Mouse (Mus musculus): ENCODE measurements around the gene Cpd. TPM values are rescaled to one million over a fixed set of nuclear protein-coding genes. Genes with fewer than 3 reads are reported as not detected.

The Cpd gene
- polyA plus RNA-seq, 1 experiment from 2014 or later = 12.5 TPM

- Histone ChIP-seq H3K36me3 (no peaks in the 10 kb centered on the region), H3K9ac (no peak overlapping the region), H3K4me1 (no peaks in the 10 kb centered on the region), H3K27me3 (replicated peaks) (no peaks in the 10 kb centered on the region), H3K4me3 (no peak overlapping the region), H3K9me3 (no peaks in the 10 kb centered on the region), H3K4me2 (replicated peaks) (no peak overlapping the region), H3K27ac (no peak overlapping the region)
- ATAC-seq (ENCODE audit: low FRiP score, low read depth) = no peak
- 67% methylated on average over 11 of the region's 11 CpGs for WGBS
Observed at GRCm38 (mm10) chr11:76872556-76873234, 25.9 kb upstream of the Cpd start.

DNA sequence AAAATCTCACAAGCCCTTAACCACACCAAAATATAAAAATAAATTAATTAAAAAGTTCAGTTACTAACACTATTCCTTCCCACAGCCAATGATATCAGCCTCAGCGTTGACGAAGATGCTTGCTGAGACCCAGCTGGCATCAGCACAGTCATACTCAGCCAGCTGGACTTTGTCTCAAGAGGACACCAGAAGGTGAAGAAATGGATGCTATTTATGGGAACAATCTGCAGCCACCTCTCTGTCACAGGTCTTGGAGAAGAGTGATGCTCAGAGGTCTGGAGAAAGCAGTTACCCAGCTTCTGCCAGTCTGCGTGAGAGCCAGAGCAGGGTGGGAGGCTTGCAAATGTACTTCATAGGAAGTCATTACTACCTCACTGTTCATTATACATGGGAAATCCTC is 14.4 kb upstream of the Cpd start:
- Histone ChIP-seq H3K4me3 (no peak overlapping the region), H3K27ac (no peak overlapping the region), H3K4me2 (replicated peaks) (no peak overlapping the region), H3K36me3 (no peaks in the 10 kb centered on the region), H3K9ac (no peak overlapping the region), H3K27me3 (replicated peaks) (no peaks in the 10 kb centered on the region), H3K4me1 (no peaks in the 10 kb centered on the region), H3K9me3 (no peaks in the 10 kb centered on the region)
- 96% methylated on average over 3 of the region's 3 CpGs for WGBS
- no peak for ATAC-seq (ENCODE audit: low FRiP score, low read depth)

GRCm38 (mm10) chr11:76859261-76859660 is 12.4 kb upstream of the Cpd start:
- no peak for ATAC-seq (ENCODE audit: low FRiP score, low read depth)
- Histone ChIP-seq H3K27me3 (replicated peaks) (no peaks in the 10 kb centered on the region), H3K4me3 (no peak overlapping the region), H3K9ac (no peak overlapping the region), H3K9me3 (no peaks in the 10 kb centered on the region), H3K36me3 (no peaks in the 10 kb centered on the region), H3K4me2 (replicated peaks) (no peak overlapping the region), H3K27ac (no peak overlapping the region), H3K4me1 (no peaks in the 10 kb centered on the region)
- WGBS = 81% methylated on average over 5 of the region's 5 CpGs

- Histone ChIP-seq H3K27ac (no peak overlapping the region), H3K4me1 (no peaks in the 10 kb centered on the region), H3K9me3 (no peaks in the 10 kb centered on the region), H3K9ac (no peak overlapping the region), H3K27me3 (replicated peaks) (no peaks in the 10 kb centered on the region), H3K4me3 (no peak overlapping the region), H3K4me2 (replicated peaks) (no peak overlapping the region), H3K36me3 (no peaks in the 10 kb centered on the region)
- no peak for ATAC-seq (ENCODE audit: low FRiP score, low read depth)
- WGBS = 77% methylated on average over 5 of the region's 5 CpGs
Observed at GRCm38 (mm10) chr11:76858781-76859180, 12.0 kb upstream of the Cpd start.

DNA sequence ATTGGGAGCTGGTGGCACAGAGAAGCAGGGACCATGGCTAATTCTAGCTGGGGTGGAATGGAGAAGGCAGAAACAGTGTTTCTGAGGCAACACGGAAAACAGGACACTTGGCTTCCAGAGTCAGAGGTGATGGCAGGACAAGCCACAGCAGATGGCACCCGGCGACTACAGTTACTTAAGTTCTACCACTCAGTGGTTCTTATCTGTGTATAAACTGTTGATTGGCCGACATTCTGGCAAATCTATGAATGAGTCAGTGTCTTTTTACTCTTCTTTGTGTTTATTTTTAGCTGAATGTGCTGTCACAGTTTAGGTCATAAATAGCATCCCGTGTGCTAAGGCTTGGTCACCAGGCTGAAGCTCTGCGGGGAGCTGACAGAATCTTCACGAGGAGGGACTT is 10.3 kb upstream of the Cpd start:
- Histone ChIP-seq H3K36me3 (no peaks in the 10 kb centered on the region), H3K9me3 (no peaks in the 10 kb centered on the region), H3K27me3 (replicated peaks) (no peaks in the 10 kb centered on the region), H3K27ac (no peak overlapping the region), H3K9ac (no peak overlapping the region), H3K4me1 (no peaks in the 10 kb centered on the region), H3K4me3 (no peak overlapping the region), H3K4me2 (replicated peaks) (no peak overlapping the region)
- 82% methylated on average over 7 of the region's 7 CpGs for WGBS
- no peak for ATAC-seq (ENCODE audit: low FRiP score, low read depth)

GRCm38 (mm10) chr11:76856601-76857000 is 9.8 kb upstream of the Cpd start:
- 94% methylated on average over 2 of the region's 2 CpGs for WGBS

DNA sequence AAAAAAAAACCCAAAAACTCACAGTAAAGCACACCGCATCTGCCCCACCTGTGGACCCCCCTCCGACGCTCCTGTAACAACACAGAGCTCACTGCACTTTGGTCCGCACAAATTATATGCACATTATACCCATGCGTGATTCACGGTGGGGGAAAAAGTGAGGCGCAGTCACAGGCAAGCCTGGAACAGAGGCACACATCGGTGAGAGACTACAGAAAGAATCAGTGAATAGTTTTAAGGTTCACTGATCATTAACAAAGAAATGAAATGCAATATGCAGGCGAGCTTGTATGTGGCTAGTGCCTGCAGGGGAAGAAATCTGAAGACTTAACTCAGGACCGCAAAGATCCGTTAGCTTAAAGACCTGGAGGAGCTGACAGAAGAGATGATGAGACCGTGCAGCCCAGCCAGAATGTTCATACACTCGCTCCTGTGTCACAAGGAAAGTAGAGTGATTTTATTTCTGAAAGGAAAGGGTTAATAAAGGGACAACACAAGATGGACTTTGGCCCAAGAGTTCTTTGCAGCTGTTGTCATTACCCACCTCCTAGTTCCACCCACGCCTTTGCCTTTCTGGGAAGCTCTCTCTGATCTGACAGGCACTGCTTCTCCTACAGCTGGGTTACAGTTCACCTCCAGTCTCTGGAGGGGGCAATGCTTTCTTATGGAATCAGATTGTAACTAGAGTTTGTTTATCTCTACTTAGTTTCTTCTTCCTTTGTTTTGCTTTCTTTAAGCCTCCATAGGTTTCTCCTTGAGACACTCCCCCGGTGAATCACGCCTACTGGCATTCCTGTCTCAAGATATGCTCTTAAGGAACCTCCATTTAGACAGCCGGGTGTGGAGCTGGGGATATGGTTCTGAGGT is 7.9 kb upstream of the Cpd start:
- Histone ChIP-seq H3K4me3 (no peak overlapping the region), H3K36me3 (no peaks in the 10 kb centered on the region), H3K4me1 (no peaks in the 10 kb centered on the region), H3K27me3 (replicated peaks) (no peaks in the 10 kb centered on the region), H3K9me3 (no peaks in the 10 kb centered on the region), H3K27ac (no peak overlapping the region), H3K9ac (no peak overlapping the region), H3K4me2 (replicated peaks) (no peak overlapping the region)
- no peak for ATAC-seq (ENCODE audit: low FRiP score, low read depth)
- 45% methylated on average over 17 of the region's 17 CpGs for WGBS

More at GRCm38 (mm10) chr11:76856601-76857000, 9.8 kb upstream of the Cpd start:
- no peak overlapping the region for H3K27ac ChIP-seq
- H3K4me2 ChIP-seq (replicated peaks) = no peak overlapping the region
- H3K36me3 ChIP-seq = no peaks in the 10 kb centered on the region
- no peak overlapping the region for H3K9ac ChIP-seq
- no peaks in the 10 kb centered on the region for H3K27me3 ChIP-seq (replicated peaks)
- H3K9me3 ChIP-seq = no peaks in the 10 kb centered on the region
- H3K4me3 ChIP-seq = no peak overlapping the region
- ATAC-seq (ENCODE audit: low FRiP score, low read depth) = no peak
- H3K4me1 ChIP-seq = no peaks in the 10 kb centered on the region

- WGBS = 79% methylated on average over 3 of the region's 3 CpGs
- Histone ChIP-seq H3K9me3 (no peaks in the 10 kb centered on the region), H3K9ac (no peak overlapping the region), H3K27me3 (replicated peaks) (no peaks in the 10 kb centered on the region), H3K4me1 (no peaks in the 10 kb centered on the region), H3K36me3 (no peaks in the 10 kb centered on the region), H3K27ac (no peak overlapping the region), H3K4me3 (no peak overlapping the region), H3K4me2 (replicated peaks) (no peak overlapping the region)
- no peak for ATAC-seq (ENCODE audit: low FRiP score, low read depth)
Observed at GRCm38 (mm10) chr11:76851512-76851911, 4.7 kb upstream of the Cpd start.

DNA sequence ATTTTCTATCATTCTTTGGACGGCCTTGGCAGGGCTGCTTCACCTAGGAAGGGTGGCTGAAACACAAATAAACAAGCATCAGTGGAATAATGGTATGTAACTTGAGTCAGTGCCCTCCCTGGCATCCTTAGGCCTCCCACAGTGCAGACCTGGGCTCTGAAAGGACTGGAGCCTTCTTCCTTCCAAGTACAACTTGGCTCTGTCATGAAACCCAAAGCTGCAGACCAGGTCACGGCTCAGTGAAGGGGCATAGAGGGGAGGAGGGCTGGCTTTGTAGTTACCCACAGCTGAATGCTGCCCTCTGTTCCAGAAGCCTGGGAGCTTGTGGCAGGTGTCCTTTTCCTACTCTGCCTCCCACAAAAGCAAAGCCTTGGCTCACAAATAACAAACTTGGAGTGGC is 2.8 kb upstream of the Cpd start:
- no peak for ATAC-seq (ENCODE audit: low FRiP score, low read depth)
- Histone ChIP-seq H3K4me3 (no peak overlapping the region), H3K9me3 (no peaks in the 10 kb centered on the region), H3K36me3 (no peaks in the 10 kb centered on the region), H3K27me3 (replicated peaks) (no peaks in the 10 kb centered on the region), H3K4me1 (peaks cover 16% of the 10 kb centered on the region), H3K9ac (no peak overlapping the region), H3K27ac (no peak overlapping the region), H3K4me2 (replicated peaks) (no peak overlapping the region)
- 33% methylated on average over 2 of the region's 2 CpGs for WGBS

DNA sequence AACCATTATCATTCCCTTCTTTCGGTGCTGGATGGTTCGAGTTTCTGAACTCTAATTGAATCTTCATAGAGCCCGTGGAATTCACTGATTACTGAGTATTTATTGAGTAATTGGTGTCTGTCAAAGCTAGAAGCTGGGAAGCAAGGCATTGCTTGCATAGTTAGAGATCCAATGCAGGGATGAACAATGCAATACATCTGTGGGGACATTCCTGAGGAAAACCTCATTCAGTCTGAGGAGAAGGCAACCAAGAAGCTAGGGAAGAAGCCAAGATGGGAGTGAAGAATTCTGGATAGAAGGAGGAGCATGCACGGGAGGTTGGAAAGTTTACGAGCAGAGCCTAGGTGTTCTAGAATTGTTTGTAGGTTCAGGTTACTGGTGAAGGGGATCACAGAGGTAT is 1.3 kb upstream of the Cpd start:
- WGBS = 89% methylated on average over 5 of the region's 5 CpGs

GRCm38 (mm10) chr11:76847354-76847753 is 536 bp upstream of the Cpd start:
- Histone ChIP-seq H3K4me1 (peaks cover 26% of the 10 kb centered on the region), H3K36me3 (no peaks in the 10 kb centered on the region), H3K4me3 (peak overlapping the region; percentile 94), H3K4me2 (replicated peaks) (peak overlapping the region; percentile 98), H3K27me3 (replicated peaks) (no peaks in the 10 kb centered on the region), H3K27ac (no peak overlapping the region), H3K9me3 (no peaks in the 10 kb centered on the region), H3K9ac (no peak overlapping the region)
- 29% methylated on average over 8 of the region's 8 CpGs for WGBS
- ATAC-seq (ENCODE audit: low FRiP score, low read depth) = no peak; the same call in 1 of the 2 replicates

More for the DNA sequence above, 1.3 kb upstream of the Cpd start:
- Histone ChIP-seq H3K9ac (no peak overlapping the region), H3K4me1 (peaks cover 26% of the 10 kb centered on the region), H3K27ac (no peak overlapping the region), H3K27me3 (replicated peaks) (no peaks in the 10 kb centered on the region), H3K4me2 (replicated peaks) (no peak overlapping the region), H3K4me3 (no peak overlapping the region), H3K36me3 (no peaks in the 10 kb centered on the region), H3K9me3 (no peaks in the 10 kb centered on the region)
- no peak for ATAC-seq (ENCODE audit: low FRiP score, low read depth)

DNA sequence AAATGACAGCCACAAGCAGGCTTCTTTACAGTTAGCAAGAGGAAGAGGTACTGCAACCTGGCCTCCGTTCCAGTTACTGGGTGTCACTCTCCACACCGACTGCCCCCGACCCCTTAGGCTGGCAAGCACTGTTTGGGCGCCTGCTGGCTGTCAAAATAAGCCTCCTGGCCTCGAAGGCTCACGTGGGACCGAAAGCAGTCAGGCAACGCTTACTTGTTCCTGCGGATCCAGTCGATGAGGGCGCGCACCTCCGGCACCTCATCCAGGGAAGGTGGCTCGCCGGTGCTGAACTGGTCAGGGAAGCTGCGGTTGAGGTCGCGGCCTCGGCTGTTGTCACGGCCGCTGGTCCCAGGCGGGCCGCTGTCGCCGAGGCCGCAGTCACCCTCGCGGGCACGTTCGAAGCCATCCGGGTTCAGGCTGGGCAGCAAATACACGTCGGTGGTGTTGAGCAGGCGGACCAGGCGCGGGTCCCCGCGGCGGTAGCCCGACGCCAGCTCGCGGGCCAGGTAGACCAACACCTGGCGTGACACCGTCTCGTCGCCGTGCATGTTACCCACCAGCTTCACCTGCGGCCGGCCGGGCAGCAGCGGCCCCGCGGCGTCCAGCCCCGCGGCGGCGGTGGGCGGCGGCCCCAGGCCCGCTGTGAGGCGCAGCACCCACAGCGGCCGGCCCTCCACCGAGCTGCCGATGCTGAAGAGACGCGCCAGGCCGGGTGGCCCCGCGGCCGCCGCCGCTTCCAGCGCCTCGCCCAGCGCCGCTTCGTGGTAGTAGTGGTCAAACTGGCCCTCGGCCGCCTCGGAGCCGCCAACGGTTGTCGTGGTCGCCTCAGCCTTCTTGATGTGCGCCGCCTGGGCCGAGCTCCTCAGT is 574 bp downstream of the Cpd start:
- H3K27me3 ChIP-seq (replicated peaks) = no peaks in the 10 kb centered on the region
- H3K36me3 ChIP-seq = no peaks in the 10 kb centered on the region
- peak; percentile 83 for ATAC-seq (ENCODE audit: low FRiP score, low read depth)
- no peaks in the 10 kb centered on the region for H3K9me3 ChIP-seq
- peaks cover 30% of the 10 kb centered on the region for H3K4me1 ChIP-seq
- H3K27ac ChIP-seq = peak overlapping the region; percentile 80
- peak overlapping the region; percentile 98 for H3K4me2 ChIP-seq (replicated peaks)
- peak overlapping the region; percentile 94 for H3K4me3 ChIP-seq
- peak overlapping the region; percentile 94 for H3K9ac ChIP-seq
- under 1% methylated on average over 90 of the region's 90 CpGs for WGBS

Measured in neural tube, embryonic 12.5 days (tissue).